Mouse (Mus musculus) v-Abl transformed pro-B cells (cell line): ENCODE data around the gene 2010111I01Rik.

ENCODE experiments used
- in situ Hi-C, 2 experiments: fragments of 400-800 bp; cut with MboI; formaldehyde crosslinking; loops; one replicate each; pipeline ENCODE4 v1.15.1; 2025; ENCODE audit not compliant: unreplicated experiment in 2 of 2

2010111I01Rik gene

GRCm38 (mm10) chr13:63270191-63270590 lies 305.5 kb downstream of the 2010111I01Rik start:
- in situ Hi-C loops = no loop called here

- in situ Hi-C loops = no loop called here
Measured at GRCm38 (mm10) chr13:63272017-63272601, 307.4 kb downstream of the 2010111I01Rik start.

- in situ Hi-C loops = no loop called here
Measured at GRCm38 (mm10) chr13:63272602-63273229, 308.0 kb downstream of the 2010111I01Rik start.

GRCm38 (mm10) chr13:63273859-63274258 lies 309.2 kb downstream of the 2010111I01Rik start:
- in situ Hi-C loops = no loop called here

GRCm38 (mm10) chr13:63274488-63275166 lies 309.9 kb downstream of the 2010111I01Rik start:
- in situ Hi-C loops = no loop called here

GRCm38 (mm10) chr13:63276389-63276788 lies 311.7 kb downstream of the 2010111I01Rik start:
- in situ Hi-C loops = no loop called here

- in situ Hi-C loops = no loop called here
Measured at GRCm38 (mm10) chr13:63277316-63277715, 312.6 kb downstream of the 2010111I01Rik start.

- in situ Hi-C loops = no loop called here
Measured at GRCm38 (mm10) chr13:63278141-63278631, 313.5 kb downstream of the 2010111I01Rik start.

- in situ Hi-C loops = no loop called here
Measured at GRCm38 (mm10) chr13:63278796-63279475, 314.2 kb downstream of the 2010111I01Rik start.

GRCm38 (mm10) chr13:63279807-63280206 lies 315.1 kb downstream of the 2010111I01Rik start:
- in situ Hi-C loops = no loop called here

- in situ Hi-C loops = no loop called here
Measured at GRCm38 (mm10) chr13:63280344-63280743, 315.7 kb downstream of the 2010111I01Rik start.

- in situ Hi-C loops = no loop called here
Measured at GRCm38 (mm10) chr13:63281206-63281605, 316.5 kb downstream of the 2010111I01Rik start.

GRCm38 (mm10) chr13:63283236-63283635 lies 318.5 kb downstream of the 2010111I01Rik start:
- in situ Hi-C loops = no loop called here

GRCm38 (mm10) chr13:63284748-63285147 lies 320.1 kb downstream of the 2010111I01Rik start:
- in situ Hi-C loops = no loop called here

- in situ Hi-C loops = no loop called here
Measured at GRCm38 (mm10) chr13:63286483-63287102, 321.9 kb downstream of the 2010111I01Rik start.

- in situ Hi-C loops = no loop called here
Measured at GRCm38 (mm10) chr13:63289152-63289551, 324.5 kb downstream of the 2010111I01Rik start.

GRCm38 (mm10) chr13:63289687-63290086 lies 325.0 kb downstream of the 2010111I01Rik start:
- in situ Hi-C loops = no loop called here

GRCm38 (mm10) chr13:63290126-63290525 lies 325.4 kb downstream of the 2010111I01Rik start:
- in situ Hi-C loops = no loop called here

GRCm38 (mm10) chr13:63291016-63291415 lies 326.3 kb downstream of the 2010111I01Rik start:
- in situ Hi-C loops = no loop called here

GRCm38 (mm10) chr13:63293647-63294046 lies 329.0 kb downstream of the 2010111I01Rik start:
- in situ Hi-C loops = no loop called here
